Mouse (Mus musculus): ENCODE results near the gene Rbfox2.

The Rbfox2 gene

DNA sequence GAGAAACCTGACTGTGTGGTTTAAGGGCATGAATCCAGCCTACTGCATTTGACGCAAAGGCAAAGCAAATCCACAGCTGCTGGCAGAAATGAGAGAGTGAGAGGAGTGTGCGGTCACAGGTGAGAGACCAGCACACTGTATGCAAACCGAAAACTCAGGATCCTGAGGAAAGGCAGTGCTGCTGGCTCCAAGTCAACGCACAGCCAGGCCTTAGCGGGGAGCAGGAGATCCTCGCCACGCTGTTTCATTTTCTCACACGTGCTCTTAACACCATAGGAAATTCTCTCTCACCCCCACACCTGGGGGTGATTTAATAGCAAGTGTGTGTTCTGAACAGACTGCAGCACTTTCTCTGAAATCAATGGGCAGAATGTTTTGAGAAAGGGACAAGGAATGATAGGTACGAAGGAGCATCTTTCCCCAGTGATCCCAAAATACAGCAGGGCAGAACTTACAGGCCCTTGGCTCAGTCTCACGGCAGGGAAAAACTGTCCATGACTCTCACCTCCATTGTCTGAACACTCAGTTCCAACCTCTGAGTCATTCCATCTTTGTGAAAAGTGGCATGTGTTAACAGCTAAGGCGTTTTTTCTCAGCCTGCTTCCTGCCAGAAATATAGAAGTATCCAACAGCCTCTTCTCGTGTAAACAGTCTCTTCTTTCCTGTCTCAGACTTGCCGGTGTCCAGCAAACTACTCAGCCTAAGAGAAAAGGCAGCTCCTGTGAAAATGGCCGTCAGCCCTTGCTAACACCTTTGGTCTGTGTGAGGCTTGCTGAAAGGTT, 114.5 kb downstream of the Rbfox2 start:
- peak; percentile 35 for DNase-seq (ENCODE audit: low spot score)

DNA sequence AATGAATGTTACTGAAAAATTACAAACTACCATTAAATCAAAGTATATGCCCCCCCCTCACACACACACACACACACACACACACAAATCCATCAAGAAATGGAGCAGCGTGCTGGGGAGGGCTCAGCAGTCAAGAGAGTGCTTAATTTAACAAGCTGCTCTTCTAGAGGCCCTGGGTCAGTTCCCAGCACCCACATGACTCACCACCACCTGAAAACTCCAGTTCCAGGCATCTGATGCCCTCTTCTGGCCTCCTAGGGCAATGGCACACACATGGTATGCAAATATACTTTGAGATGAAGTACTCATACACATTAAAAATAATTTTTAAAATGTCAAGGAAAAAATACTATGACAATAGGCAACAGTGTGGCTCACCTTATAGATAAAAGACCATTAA, 120.7 kb downstream of the Rbfox2 start:
- DNase-seq (ENCODE audit: low spot score): no peak

DNA sequence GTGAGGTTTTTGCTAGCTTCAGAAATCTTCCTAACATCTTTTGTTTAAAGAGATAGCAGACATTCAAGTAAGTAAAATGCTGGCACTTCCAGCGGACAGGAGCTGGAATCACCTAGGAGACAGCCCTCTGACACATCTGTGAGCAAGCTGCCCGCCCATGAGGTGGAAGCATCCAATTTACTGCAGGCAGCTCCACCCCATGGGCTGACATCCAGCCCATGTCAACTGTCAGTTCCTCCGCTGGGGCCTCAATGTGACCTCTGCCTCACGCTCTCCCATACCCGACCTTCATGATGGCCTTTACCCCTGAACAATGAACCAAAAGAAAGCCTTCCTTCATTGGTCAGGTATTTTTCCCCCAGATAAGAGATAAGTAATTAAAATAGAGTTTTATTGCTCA, 121.2 kb downstream of the Rbfox2 start:
- DNase-seq (ENCODE audit: low spot score): no peak

- DNase-seq (ENCODE audit: low spot score): no peak
Observed at GRCm38 (mm10) chr15:77182800-77183199, 124.0 kb downstream of the Rbfox2 start.

DNA sequence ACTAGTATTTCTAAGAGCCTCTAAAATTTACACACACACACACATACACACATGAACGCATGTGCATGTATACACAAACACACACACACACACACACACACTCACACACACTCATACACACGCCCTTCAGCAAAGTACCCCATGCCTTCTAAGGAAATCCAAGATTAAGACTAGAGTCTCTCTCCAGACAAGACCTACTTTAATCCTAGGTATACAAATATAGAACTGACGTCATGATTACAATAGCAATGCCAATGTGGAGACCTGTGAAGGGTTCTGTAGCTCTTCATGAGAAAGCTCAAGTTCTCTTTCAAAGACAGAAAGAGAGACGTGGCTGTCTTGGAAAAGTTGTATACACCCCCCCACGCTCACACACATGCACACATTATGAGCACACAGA, 132.8 kb downstream of the Rbfox2 start:
- no peak for DNase-seq (ENCODE audit: low spot score)

DNA sequence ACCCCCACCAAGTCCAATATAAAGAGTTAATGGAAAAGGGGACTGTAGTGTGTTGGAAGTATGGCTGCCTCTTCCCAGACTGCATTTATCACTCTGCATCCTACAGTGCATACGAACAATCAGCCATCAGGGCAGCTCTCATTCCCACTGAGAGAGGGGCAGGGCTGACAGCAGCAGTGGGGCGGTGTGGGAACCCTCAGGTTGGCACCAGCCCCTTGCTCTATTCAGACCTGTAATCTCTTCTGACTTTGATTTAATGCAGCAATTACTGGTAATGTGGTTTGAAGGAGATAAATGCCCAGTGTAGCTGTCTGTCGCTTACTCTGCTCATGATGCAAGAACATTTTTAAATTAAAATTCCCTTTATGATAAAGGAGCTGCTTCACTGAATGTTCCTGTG, 134.4 kb downstream of the Rbfox2 start:
- peak; percentile 40 for DNase-seq (ENCODE audit: low spot score)

- no peak for DNase-seq (ENCODE audit: low spot score)
Observed at GRCm38 (mm10) chr15:77168781-77169180, 138.0 kb downstream of the Rbfox2 start.

GRCm38 (mm10) chr15:77166225-77166732, 140.5 kb downstream of the Rbfox2 start:
- DNase-seq (ENCODE audit: low spot score): no peak

- DNase-seq (ENCODE audit: low spot score): no peak
Observed at GRCm38 (mm10) chr15:77163336-77163735, 143.5 kb downstream of the Rbfox2 start.

DNA sequence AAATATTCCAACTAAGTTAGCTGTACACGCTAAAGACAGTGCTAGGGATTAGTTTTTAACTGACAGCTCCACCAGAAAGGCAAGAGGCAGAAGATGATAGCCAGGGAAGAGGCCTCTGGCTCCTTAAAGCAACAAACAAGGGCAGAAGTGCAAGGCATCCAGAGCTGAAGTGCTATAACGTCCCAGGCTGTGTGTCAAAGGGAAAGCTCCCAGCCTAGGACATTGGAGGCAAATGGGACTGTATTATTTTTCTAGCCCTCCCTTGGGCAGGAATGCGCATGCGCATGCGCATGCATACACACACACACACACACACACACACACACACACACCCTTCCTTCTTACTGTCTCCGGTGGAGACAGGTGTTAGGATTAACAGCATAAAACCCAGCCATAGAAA, 143.9 kb downstream of the Rbfox2 start:
- no peak for DNase-seq (ENCODE audit: low spot score)

- DNase-seq (ENCODE audit: low spot score): no peak
Observed at GRCm38 (mm10) chr15:77161382-77161781, 145.4 kb downstream of the Rbfox2 start.

- DNase-seq (ENCODE audit: low spot score): no peak
Observed at GRCm38 (mm10) chr15:77160848-77161247, 146.0 kb downstream of the Rbfox2 start.

- peak; percentile 77 for DNase-seq (ENCODE audit: low spot score)
Observed at GRCm38 (mm10) chr15:77156525-77156924, 150.3 kb downstream of the Rbfox2 start.

DNA sequence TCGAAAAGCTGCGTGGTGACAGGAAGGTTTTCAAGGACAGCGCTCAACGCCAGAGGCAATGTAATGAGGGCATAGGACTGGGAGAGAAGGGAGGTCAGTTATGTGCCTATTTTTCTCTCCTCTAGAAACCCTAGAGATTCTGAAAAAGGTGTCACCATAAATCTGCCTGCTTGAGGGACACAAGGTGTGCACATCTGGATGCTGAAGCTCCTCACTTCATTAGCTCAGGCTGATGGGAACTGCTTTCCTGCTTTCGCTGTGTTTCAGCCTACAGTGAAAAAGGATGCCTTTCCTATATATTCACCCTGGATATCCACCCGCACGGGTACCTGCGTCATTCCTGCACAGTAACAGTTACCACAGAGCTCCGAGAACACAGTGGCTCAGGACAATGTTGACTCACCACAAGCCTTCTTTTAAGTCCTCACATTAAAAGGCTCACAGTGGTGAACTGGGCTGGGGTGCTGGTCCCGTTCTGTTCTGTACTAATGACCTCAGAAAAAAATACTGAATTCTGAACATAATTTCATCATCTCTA, 152.5 kb downstream of the Rbfox2 start:
- peak; percentile 32 for DNase-seq (ENCODE audit: low spot score)

GRCm38 (mm10) chr15:77153625-77154024, 153.2 kb downstream of the Rbfox2 start:
- DNase-seq (ENCODE audit: low spot score): peak; percentile 95

DNA sequence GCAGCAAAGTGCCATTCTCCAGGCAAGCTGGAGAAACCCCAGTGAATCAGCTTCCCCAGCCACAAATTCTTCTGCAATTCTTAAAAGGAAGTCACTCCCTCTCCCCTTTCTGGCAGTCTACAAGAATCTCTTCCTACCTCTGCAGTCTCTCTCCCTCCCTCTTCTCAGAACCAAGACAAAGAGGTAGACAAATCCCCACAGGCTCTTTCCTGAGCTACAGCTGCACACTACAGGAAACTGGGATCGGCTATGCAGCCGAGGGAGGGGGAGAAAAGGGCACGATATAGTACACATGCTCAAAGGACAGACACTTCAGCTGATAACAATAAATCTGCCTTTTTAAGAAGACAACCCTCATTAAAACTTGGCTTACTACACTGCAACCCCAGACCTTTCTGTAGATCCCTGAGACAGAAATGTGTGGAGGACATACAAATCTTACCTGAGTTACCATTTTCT, 153.7 kb downstream of the Rbfox2 start:
- DNase-seq (ENCODE audit: low spot score): peak; percentile 58

- DNase-seq (ENCODE audit: low spot score): peak; percentile 59
Observed at GRCm38 (mm10) chr15:77152336-77153087, 154.3 kb downstream of the Rbfox2 start.

DNA sequence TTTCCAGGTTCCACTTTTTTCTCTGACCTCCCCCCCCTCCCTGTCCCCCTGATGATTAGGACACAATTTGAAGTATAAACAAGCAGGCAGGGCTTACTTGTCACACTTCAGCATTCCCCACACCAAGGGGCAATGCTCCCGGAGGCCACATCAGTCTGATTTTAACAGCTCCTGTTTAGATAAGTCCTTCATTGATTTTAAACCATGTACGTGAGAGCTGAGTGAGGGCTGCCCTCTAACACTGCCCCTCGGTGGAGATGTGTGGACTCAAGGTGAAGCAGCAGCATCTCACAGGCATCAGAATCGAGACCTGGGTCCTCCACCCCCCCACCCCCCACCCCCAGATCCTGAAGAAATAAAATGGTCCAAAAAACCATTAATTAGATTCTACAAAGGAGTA, 155.0 kb downstream of the Rbfox2 start:
- DNase-seq (ENCODE audit: low spot score): peak; percentile 26

- peak; percentile 57 for DNase-seq (ENCODE audit: low spot score)
Observed at GRCm38 (mm10) chr15:77151178-77151577, 155.6 kb downstream of the Rbfox2 start.

GRCm38 (mm10) chr15:77150424-77150841, 156.4 kb downstream of the Rbfox2 start:
- peak; percentile 73 for DNase-seq (ENCODE audit: low spot score)

GRCm38 (mm10) chr15:77150000-77150399, 156.8 kb downstream of the Rbfox2 start:
- DNase-seq (ENCODE audit: low spot score): no peak

DNA sequence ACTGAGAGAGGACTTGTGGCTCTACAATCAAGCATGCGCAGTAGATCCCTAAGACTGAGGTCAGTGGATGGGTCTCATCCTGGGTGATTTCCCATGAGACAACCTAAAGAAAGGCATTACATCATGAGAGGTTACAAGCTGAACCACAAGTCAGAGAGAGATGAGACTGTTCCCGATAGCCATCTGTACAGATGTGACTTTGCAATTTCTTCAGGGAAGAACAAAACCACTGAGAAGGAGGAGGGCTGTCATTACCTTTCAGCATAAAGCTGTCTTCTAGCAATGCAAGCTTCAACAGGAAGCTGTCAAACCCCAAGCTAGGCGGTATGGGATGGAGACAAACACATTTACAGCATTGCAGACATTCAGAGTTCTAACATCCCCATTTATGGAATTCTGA, 157.3 kb downstream of the Rbfox2 start:
- DNase-seq (ENCODE audit: low spot score): peak; percentile 64

- DNase-seq (ENCODE audit: low spot score): no peak
Observed at GRCm38 (mm10) chr15:77146942-77147341, 159.9 kb downstream of the Rbfox2 start.
